Mouse (Mus musculus) heart, embryonic 16.5 days (tissue): ENCODE measurements at regions not wholly inside any gene's neighbourhood (a gene's known extent, or its start where the extent isn't known, plus 50 kb on each side); places are given as distances from the start of the nearest gene placed in this dataset.
A peak's percentile ranks its signal among the peaks of the same experiment; 100 is the strongest.
"Not testable (repeated sequence)": the region's sequence is repeated elsewhere in the genome, so short reads cannot be mapped to it uniquely, and the experiment has no call there.

Source experiments
- ATAC-seq: fragments of 200-750 bp; cut with Nextera tagmentation; replicated peaks from 2 replicates; pipeline ENCODE4 v1.8.0; 2017; ENCODE audit warnings: moderate number of reproducible peaks; ENCODE audit not compliant: insufficient read depth, low FRiP score; ENCODE audit errors: extremely low read depth
- H3K27ac ChIP-seq: fragments of 300-500 bp; sonication (generic); 2 replicates; pipeline ENCODE4 v1.5.1; 2014; ENCODE audit warnings: mild to moderate bottlenecking, low read length, control low read depth, moderate library complexity
- H3K27me3 ChIP-seq: fragments of 300-500 bp; sonication (generic); 2 replicates; pipeline ENCODE4 v1.6.1; 2014; ENCODE audit warnings: low read length, mixed read lengths; ENCODE audit not compliant: control insufficient read depth, insufficient read depth
- H3K36me3 ChIP-seq: fragments of 300-500 bp; sonication (generic); 2 replicates; pipeline ENCODE4 v1.6.1; 2014; ENCODE audit not compliant: control insufficient read depth, insufficient read depth
- H3K4me1 ChIP-seq: fragments of 300-500 bp; sonication (generic); 2 replicates; pipeline ENCODE4 v1.6.1; 2014; ENCODE audit warnings: low read length, mixed read lengths; ENCODE audit not compliant: control insufficient read depth, insufficient read depth
- H3K4me2 ChIP-seq: fragments of 300-500 bp; sonication (generic); 2 replicates; pipeline ENCODE4 v1.6.1; 2014; ENCODE audit warnings: low read depth, mild to moderate bottlenecking, control low read depth, low read length
- H3K4me3 ChIP-seq: fragments of 300-500 bp; sonication (generic); 2 replicates; pipeline ENCODE4 v1.5.1; 2014; ENCODE audit warnings: mild to moderate bottlenecking, control low read depth, low read length
- H3K9ac ChIP-seq: fragments of 300-500 bp; sonication (generic); 2 replicates; pipeline ENCODE4 v1.6.1; 2014; ENCODE audit warnings: low read length, control low read depth
- H3K9me3 ChIP-seq: fragments of 300-500 bp; sonication (generic); replicated peaks from 2 replicates; pipeline ENCODE4 v1.6.1; 2016; ENCODE audit warnings: low read length; ENCODE audit not compliant: control insufficient read depth
- WGBS: fragments of 180-500 bp; shearing (Covaris S2); extraction: QIAGEN DNeasy Blood & Tissue Kit; methylation state at CpG from one replicate; pipeline ENCODE4 v1.1.7; 2014; 5-methylcytosine and 5-hydroxymethylcytosine counted together

DNA sequence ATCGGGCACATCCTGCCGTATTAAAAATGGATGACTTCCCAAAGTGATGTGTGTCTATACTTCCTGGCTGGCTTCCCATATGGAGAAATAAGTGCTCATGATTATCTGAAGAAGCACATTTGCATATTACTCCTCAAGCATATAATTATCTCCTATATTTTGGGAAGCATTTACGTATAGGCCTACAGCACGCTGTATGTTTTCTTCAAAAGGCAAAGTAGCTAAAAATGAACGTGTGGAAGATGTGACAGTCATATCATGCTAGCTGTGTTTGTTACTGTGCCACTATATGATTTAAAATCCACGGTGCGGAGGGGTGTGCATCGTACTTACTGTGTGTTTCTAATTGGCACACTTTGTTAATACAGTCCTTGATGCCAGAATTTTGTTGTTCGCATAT, 242.7 kb downstream of the Antxr2 start:
- Histone ChIP-seq H3K9me3 (no peaks in the 10 kb centered on the region), H3K36me3 (no peaks in the 10 kb centered on the region), H3K4me3 (no peak overlapping the region), H3K9ac (no peak overlapping the region), H3K4me2 (no peak overlapping the region), H3K27ac (no peak overlapping the region), H3K4me1 (no peaks in the 10 kb centered on the region), H3K27me3 (no peaks in the 10 kb centered on the region)
- WGBS: 81% methylated on average over 9 of the region's 9 CpGs
- ATAC-seq: no peak

DNA sequence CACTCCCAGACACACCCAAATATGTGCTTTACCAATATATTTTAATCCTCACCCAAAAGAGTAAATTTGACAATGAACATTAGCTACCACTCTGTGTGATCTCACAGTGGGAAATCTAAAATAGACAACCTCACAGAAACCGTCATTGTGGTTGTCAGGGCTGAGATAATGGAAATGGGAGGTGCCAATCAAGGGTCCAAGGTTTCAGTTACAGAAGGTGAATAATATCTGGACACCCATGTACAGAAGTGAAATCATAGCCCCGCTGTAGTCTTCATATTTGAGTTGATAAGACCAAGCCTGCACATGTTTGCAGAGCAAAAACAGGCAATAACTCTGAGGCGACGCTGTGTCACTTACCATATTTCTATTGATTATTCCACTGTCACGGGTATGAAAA, 243.8 kb downstream of the Antxr2 start:
- no peak overlapping the region for H3K4me3 ChIP-seq
- H3K9me3 ChIP-seq: no peaks in the 10 kb centered on the region
- no peak overlapping the region for H3K4me2 ChIP-seq
- no peaks in the 10 kb centered on the region for H3K36me3 ChIP-seq
- 73% methylated on average over 5 of the region's 5 CpGs for WGBS
- no peak overlapping the region for H3K9ac ChIP-seq
- ATAC-seq: no peak
- H3K27me3 ChIP-seq: no peaks in the 10 kb centered on the region
- no peak overlapping the region for H3K27ac ChIP-seq
- no peaks in the 10 kb centered on the region for H3K4me1 ChIP-seq

- not testable (repeated sequence) for H3K9me3 ChIP-seq, ATAC-seq, H3K4me2 ChIP-seq, H3K27me3 ChIP-seq, H3K4me1 ChIP-seq, H3K36me3 ChIP-seq, H3K9ac ChIP-seq, H3K27ac ChIP-seq, H3K4me3 ChIP-seq
- WGBS: 86% methylated on average over 3 of the region's 3 CpGs
Measured at GRCm38 (mm10) chr5:97775100-97775499, 255.7 kb downstream of the Antxr2 start.

DNA sequence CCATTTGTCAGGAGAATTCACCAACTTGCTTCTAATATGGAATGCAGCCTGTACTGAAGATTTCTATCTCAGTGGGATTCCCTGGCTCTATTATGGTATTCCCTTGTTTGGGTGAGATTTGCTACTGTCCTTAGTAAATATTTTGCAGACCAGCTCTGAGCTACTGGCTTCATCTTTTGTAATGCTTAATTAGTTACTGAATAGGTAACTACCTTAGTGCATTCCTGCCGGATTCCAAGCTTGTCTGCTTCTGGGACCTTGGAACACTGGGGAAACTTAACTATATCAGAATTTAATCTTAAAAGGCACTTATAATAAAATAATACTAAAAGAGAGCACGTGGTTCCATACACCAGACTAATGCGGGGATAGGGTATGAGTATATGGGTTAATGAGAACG, 257.4 kb downstream of the Antxr2 start:
- H3K4me3 ChIP-seq, ATAC-seq, H3K36me3 ChIP-seq, H3K4me2 ChIP-seq, H3K27ac ChIP-seq, H3K4me1 ChIP-seq, H3K9ac ChIP-seq, H3K9me3 ChIP-seq, H3K27me3 ChIP-seq: not testable (repeated sequence)
- 72% methylated on average over 4 of the region's 4 CpGs for WGBS

- no peak overlapping the region for H3K4me2 ChIP-seq
- WGBS: 83% methylated on average over 2 of the region's 2 CpGs
- no peaks in the 10 kb centered on the region for H3K36me3 ChIP-seq
- H3K27me3 ChIP-seq: no peaks in the 10 kb centered on the region
- H3K27ac ChIP-seq: no peak overlapping the region
- H3K4me1 ChIP-seq: no peaks in the 10 kb centered on the region
- H3K9me3 ChIP-seq: no peaks in the 10 kb centered on the region
- H3K4me3 ChIP-seq: no peak overlapping the region
- ATAC-seq: no peak
- H3K9ac ChIP-seq: no peak overlapping the region
Measured at GRCm38 (mm10) chr5:97737339-97737738, 280.5 kb upstream of the Gk2 start.

DNA sequence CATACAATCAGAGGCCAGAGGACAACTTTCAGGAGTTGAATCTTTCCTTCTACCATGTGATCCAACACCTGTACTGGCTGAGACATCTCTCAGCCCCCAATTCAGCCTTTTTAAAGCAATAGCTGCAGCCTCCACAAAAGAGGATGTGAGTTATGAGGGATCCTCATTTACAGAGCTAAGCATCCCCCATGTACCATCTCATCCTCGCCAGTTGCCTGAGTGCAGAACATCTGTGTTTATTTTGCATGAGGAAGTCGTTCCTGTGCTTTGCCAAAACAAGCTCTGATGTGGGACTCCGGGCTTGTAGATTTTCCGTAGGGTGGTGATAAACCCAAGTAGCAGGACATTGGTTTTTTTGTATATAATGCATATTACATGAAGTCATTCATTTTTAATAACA, 274.1 kb upstream of the Gk2 start:
- no peak for ATAC-seq
- WGBS: 42% methylated on average over 4 of the region's 4 CpGs
- no peak overlapping the region for H3K4me2 ChIP-seq
- no peak overlapping the region for H3K9ac ChIP-seq
- H3K27ac ChIP-seq: no peak overlapping the region
- no peaks in the 10 kb centered on the region for H3K36me3 ChIP-seq
- no peak overlapping the region for H3K4me3 ChIP-seq
- H3K4me1 ChIP-seq: no peaks in the 10 kb centered on the region
- H3K27me3 ChIP-seq: no peaks in the 10 kb centered on the region
- no peaks in the 10 kb centered on the region for H3K9me3 ChIP-seq

- not testable (repeated sequence) for H3K27ac ChIP-seq, ATAC-seq, H3K4me1 ChIP-seq, H3K36me3 ChIP-seq, H3K4me2 ChIP-seq, H3K9me3 ChIP-seq, H3K27me3 ChIP-seq, H3K4me3 ChIP-seq, H3K9ac ChIP-seq
- 61% methylated on average over 4 of the region's 4 CpGs for WGBS
Measured at GRCm38 (mm10) chr5:97719364-97719763, 262.5 kb upstream of the Gk2 start.

- ATAC-seq: no peak
- no peaks in the 10 kb centered on the region for H3K9me3 ChIP-seq
- 72% methylated on average over 3 of the region's 3 CpGs for WGBS
Measured at GRCm38 (mm10) chr5:97705270-97705669, 248.4 kb upstream of the Gk2 start.

DNA sequence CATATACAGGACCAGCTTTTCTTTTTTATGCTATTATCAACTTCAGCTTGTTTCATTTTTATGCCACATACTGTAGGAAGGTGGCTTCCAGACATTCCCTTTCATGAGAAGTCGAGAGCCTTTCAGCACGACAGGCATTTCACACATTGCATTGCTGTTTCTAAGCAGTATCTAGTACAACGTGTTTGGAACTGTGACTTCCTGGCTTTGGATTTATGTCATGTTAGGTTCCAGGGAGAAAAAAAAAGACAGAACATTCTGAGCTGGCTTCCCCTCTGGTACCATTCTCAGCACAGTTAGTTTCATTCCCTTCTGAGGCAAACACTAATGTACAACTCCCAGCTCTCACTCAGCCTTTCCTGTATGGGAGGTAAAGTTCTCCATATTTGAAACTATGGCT, 243.7 kb upstream of the Gk2 start:
- H3K4me1 ChIP-seq: peaks cover 8% of the 10 kb centered on the region
- no peaks in the 10 kb centered on the region for H3K9me3 ChIP-seq
- H3K36me3 ChIP-seq: no peaks in the 10 kb centered on the region
- no peak overlapping the region for H3K9ac ChIP-seq
- H3K4me2 ChIP-seq: no peak overlapping the region
- H3K27ac ChIP-seq: peak overlapping the region; percentile 74
- WGBS: 28% methylated on average over 3 of the region's 3 CpGs
- H3K4me3 ChIP-seq: no peak overlapping the region
- ATAC-seq: no peak
- H3K27me3 ChIP-seq: no peaks in the 10 kb centered on the region

More at GRCm38 (mm10) chr5:97705270-97705669, 248.4 kb upstream of the Gk2 start:
- no peak overlapping the region for H3K27ac ChIP-seq
- H3K4me3 ChIP-seq: no peak overlapping the region
- H3K4me2 ChIP-seq: no peak overlapping the region
- H3K36me3 ChIP-seq: no peaks in the 10 kb centered on the region
- H3K27me3 ChIP-seq: no peaks in the 10 kb centered on the region
- H3K9ac ChIP-seq: no peak overlapping the region
- H3K4me1 ChIP-seq: peaks cover 3% of the 10 kb centered on the region; the same call in 1 of the 2 replicates
